Mouse (Mus musculus) adrenal gland (tissue): ENCODE data around the gene Stom.

Experiments
- intact Hi-C: fragments of 180-260 bp; cut with DNase I; formaldehyde crosslinking; loops from one replicate; pipeline ENCODE4 v1.15.1; 2025

The Stom gene

DNA sequence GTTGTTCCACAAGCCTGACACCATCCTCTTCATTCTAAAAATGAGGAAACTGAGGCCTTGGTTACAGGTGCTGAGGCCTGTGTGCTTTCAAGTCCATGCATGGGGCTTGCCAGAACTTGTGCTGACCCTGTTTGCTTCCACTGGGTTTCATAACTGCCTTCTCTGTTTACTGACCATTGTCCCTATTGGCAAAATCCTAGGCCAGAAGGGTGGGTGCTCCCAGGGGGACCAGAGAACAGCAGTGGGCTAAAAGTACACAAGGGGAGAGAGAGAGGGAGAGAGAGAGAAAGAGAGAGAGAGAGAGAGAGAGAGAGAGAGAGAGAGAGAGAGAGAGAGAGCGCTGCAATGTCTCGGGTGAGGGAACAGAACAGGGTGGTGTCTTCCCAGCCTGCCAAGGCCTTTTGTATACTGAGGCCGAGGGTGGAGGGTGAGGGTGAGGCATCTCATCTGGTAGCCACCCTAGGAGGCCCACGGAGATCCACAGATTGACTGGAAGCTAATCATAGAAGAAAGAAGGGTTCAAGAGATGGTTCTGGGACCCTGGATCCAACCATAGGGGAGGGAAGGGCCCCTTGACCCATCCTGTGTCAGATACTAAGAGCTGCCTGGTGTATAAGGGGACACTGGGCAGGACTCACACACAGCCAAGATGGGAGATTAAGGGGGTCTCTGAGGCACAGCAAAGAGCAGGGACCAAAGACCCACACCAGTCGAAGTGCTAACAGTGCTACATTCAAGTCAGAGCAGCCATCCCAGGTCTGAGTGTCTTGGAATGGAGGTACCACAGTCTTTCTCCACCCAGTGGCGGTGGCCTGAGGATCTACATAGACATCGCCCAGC, 58.2 kb downstream of the Stom start:
- intact Hi-C loops: no loop called here

DNA sequence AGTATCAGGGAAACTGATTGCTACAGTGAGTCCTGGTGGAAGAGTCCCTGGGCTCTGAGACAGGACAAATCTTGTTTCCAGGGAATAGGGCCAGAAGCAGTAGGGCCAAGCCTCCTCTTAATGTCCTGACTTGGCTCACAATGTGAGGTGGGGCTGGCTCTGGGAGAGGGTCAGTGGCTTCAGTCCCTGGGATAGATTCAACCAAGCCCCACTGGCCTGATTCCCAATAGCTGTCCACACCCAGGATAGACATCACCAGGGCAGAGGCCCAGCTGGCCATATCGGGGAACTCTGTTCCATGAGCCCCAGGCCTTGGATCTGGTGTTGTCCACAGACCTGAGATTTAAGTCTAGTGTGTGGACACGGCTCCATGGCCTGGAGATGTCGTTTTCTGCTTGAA, 59.1 kb downstream of the Stom start:
- intact Hi-C loops: no loop called here

DNA sequence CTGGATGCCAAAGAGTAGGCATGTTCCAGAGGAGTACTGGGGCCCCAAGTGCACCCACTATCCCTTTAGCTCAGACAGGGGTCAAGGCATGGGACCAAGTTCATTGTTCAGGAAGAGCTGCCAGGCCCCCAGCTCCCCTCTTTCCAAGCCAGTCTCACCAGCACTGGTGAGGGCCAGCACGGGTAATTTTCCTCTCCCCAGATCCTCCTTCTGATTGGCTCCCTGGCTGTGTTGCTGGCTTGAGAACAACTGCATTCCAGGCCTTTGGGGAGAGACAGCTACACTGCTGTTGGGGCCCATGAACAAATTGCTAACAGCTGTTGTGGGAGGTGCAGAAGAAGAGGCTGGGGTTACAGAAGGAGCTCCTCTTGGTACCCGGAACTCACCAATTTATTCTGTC, 63.2 kb downstream of the Stom start:
- intact Hi-C loops: no loop called here

DNA sequence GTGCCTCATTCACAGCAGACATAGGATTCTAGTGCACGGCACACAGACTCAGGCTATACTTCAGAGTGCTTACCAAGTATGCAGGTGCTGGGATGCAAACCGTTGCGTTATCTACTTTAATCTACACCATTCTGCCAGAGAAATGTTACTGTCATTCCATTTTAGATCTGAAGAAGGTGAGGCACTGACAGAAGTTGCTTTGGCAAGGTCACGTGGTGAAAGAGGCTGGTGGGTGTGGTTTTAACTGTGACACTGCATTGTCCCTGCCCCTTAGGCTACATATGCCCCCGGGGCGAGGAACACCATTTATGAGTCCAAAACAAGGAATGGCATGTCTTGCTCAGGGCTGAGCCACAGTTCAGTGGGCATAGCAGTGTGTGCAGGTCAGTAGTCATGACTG, 63.9 kb downstream of the Stom start:
- intact Hi-C loops: no loop called here

DNA sequence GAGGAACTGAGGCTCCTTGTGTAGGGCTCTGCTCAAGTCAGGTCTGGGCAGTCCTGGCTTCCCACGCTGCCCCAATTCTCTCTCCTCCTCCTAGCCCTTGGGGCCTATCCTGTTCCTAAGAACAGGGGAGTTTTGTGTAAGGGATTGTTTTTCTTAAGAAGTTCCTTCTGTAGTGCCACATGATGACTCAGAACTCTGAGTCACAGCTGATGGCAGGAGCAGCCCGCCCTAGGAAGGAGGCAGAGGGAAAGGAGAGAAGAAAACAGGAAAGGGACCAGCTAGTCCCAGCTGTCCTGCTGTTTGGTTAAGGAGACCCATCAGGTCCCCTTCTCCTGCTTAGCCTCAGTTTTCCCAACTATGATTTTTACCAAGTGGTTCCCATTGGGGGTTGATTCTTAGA, 65.0 kb downstream of the Stom start:
- intact Hi-C loops: no loop called here

DNA sequence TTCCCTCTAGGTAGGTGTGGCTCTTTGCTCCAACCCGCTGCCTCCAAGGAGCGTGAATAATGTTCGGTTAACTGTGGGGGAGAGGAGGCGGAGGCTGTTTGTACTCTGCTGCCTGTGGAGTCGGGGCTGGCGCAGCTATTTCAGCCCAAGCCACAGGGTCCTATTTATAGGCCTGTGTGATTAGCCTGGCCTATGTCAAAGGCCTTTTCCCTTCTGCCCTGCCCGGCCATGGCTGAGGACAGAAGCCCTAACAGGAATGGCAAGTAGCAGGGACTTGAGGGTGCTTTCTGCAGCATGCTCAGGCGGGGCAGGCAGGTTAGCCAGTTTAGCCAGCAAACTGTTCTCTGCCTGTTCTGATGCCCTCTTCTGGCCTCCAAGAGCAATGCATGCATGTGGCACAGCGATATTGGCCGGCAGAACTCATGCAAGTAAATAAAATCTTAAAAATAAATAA, 66.2 kb downstream of the Stom start:
- intact Hi-C loops: no loop called here

DNA sequence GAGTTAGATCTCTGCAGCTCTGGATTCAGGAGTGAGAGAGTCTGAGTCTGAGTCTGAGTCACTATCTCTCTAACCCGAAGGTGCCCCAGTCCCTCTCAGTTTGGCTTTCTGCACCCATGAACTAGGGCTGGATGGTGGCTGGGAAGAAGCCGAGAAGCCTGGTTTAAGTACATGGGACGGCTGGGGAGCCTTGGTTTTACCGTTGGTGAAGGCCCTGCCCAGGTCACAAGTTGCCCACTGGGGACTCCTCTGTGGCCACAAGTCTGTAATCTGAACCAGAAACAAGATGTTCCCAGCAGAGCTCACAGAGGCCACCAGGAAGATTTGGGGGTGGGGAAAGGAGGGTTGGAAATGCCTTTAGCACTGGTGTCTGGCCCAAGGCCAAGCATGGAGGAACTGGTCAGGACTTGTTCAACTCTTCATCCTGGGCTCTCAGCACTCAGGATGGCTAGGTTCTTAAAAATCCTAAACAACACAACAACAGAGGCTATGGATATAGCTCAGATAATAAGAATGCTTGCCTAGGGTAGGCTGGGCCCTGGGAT, 67.0 kb downstream of the Stom start:
- intact Hi-C loops: loop anchor here (1.0 kb wide), 1 partner anchor 55 kb away; no protein-coding TSS in a partner anchor

DNA sequence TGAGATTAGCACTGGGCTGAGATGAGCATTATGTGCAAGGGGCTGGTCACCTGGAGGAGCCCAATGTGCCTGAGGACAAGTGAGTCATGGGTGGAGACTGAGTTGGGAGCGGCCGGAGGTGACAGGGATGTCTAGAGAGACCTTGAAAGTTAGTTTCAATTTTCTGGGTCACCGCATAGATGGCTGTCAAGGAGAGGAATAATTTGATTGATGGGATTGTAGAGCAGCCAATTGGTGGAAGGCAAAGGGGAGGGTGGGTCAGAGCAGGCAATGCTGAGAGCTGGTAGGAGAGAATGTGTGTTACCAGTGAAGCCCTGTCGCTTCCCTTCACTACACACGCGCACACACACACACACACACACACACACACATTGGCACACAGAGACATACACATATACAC, 67.6 kb downstream of the Stom start:
- intact Hi-C loops: loop anchor here (1.0 kb wide), 1 partner anchor 55 kb away; no protein-coding TSS in a partner anchor

DNA sequence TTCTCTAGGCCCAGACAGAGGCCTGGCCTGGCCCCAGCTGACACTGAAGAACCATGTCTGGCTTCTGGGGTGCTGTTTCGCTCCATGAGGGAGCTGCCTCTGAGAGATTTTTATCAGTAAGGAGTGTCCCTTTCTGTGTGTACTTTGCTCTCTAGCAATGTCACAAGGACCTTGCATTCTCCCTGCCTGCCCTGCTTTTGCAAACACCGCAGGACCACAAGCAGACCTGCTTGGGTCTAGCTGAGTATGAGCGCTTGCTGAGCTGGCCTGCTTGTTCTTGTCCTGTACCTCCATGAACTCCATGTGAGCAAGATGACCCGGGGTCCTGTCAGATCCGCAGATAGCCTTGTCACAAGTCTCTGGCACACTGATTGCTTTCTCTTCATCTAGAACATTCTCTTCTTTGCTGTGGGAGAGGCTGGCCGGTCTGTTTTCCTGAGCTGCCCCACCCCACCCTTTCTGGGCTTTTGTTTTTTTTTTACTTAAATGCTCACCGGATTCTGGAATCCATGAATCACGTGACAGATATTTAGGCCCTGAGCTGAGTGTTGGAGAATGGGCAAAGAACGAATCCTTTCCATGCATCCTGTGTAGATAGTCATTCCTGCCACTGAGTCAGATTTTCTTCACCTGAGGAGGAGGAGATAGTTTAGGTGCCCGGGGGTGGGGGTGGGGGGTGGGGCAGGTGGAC, 68.8 kb downstream of the Stom start:
- intact Hi-C loops: no loop called here

DNA sequence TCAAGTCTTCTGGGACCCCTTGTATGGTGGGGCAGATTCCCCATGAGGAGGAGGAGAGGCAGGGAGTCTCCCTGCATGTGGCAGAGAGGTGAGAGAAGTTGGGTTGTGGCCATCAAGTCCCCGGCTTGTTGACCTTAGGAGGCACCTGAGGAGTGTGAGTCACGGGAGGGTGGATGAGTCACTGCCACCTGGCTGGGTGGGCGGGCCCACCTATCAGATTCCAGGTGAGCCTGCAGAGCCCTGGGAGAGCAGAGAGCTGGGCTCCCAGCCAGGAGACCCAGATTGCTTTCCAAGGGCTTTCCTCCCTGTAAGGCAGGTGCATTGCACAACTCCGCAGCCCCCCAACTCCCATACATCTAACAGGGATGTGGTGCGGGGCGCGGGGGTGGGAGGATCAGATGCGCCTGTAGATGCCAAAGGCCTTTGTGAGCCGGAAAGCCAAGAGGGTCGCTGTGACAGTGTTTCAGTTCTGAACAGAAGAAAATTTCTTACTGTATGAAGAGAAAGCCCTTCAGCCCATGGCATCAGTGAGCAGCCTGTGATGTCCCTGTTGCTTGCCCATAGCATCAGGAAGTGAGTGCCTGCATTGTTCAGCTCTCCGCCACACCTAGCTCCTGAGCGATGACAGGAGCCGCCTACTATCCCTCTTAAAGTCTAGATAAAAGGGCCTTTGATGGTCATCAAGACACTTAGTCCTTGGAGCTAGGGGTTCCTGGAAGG, 69.5 kb downstream of the Stom start:
- intact Hi-C loops: no loop called here

DNA sequence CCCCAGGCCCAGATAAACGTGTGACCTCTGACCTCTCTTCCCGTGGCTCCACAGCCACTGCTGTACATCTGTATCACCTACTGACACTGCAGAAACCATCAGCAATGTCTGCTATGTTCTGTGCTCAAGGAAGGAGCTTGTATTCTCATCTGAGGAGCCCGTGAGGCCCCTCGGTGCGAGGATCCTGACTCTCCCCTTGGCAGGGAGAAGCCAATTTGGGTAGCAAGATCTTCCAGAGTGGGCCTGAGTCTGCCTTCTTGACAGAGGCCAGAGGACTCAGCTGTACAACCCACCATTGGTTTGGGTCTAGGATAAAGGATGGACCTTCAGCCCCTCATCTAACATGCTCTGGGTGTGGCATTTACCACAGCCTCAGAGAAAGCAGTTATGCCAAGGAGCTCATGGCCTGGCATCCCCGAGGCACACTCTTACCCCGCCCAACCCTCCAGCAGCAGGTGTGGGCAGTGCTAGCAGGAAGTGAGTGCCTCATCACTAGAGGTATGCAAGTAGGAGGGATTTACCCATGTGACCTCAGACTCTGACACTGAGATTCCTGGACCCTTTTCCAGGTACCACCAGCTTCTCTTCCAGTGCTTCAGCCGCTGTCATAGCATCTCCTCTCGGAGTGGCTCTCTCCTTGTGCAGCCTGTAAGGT, 70.4 kb downstream of the Stom start:
- intact Hi-C loops: no loop called here

DNA sequence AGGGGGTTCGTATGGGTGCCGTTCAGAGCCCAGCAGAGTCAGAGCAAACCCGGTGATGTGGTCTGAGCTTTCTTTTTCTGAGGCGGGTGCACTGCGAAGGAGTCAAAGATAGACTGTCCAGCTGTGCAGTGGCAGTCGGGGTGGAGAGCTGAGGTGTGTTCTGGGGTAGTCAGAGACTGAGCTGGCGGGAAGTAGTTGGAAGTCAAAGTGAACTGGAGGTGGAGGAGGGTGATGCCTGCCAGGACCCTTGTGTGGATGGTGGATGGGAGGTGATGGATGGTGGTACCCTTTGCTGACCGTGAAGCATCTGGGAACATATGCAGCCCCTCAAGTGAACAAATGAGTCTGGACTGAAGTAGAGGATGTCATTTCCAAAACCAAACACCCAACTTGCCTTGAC, 71.0 kb downstream of the Stom start:
- intact Hi-C loops: no loop called here

DNA sequence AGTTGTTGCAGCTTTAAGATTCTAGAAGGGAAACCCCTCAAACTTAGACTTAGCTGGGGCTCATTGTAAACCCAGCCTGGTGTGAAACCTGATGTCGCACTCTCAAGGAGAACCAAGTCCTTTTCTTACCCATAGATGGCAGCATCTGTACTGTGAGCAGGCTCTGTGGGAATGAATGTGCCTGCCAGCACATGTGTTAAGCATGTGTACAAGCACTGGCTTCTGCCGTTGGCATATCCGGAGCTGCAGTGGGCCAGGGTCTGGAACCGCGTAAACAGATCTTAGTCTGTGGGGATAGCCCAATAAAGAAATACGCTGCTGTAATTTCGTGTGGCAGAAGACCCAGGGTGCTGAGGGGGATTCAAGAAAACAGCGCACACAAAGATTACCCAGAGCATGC, 71.5 kb downstream of the Stom start:
- intact Hi-C loops: no loop called here

DNA sequence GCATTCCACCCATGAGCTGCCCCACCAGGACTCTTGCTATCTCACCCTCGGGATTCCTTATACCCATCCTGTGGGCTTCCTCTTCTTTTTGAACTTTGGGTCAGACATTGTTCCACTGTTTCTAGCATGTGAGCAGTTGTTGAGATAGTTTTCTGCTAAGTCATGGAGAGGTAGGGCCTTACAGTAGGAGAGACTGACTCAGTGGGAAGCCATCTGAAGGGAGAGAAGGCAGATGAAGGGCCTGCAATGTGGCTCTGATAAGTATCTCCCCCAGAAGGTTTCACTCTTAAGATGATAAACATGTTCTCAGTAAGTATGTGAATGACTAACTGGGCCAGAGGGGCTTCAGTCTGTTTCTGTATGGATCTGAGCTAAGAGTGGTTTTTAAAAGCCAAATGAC, 72.7 kb downstream of the Stom start:
- intact Hi-C loops: no loop called here
